Mouse (Mus musculus) gastrocnemius, postnatal 14 days (tissue): ENCODE data around the gene Tab1. TPM values are rescaled to one million over a fixed set of nuclear protein-coding genes. Genes with fewer than 3 reads are reported as not detected.

ENCODE experiments used
- DNase-seq: peaks from one replicate; pipeline ENCODE4 v3.0.0; 2021; ENCODE audit warnings: mixed read lengths
- intact Hi-C: fragments of 180-260 bp; cut with DNase I; formaldehyde crosslinking; loops from one replicate; pipeline ENCODE4 v1.15.1; 2025; ENCODE audit warnings: low total_unique reads
- total RNA-seq, 2 experiments: library from RNA; stranded (reverse); gene quantifications; 2 replicates each; pipeline ENCODE4 v1.2.3; 2021

The Tab1 gene
- total RNA-seq, 2 experiments from 2014 or later, result 13.1 to 15.1 TPM

DNA sequence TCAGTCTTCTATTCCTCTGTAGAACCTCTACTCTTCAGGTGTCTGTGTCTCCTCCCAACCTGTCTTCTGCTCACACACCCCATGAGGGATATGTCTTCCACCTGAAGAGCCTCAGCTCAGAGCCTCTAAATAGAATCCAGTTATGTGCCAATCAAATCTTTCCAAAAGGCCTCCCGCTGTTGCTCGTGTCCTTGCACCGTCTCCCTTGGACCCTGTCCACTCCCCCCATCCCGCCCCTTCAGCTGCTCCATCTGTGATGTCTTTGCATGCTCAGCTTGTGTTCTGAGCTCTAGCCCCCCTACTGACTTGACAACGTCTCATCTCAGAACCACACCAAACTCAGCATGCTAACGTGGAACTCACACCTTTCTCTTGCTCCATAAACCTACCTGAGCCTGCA, 1.5 kb upstream of the Tab1 start:
- intact Hi-C loops, result loop anchor here (5.0 kb wide), 1 partner anchor 39 kb away; the partner anchor contains the start of genes Rpl3 and Syngr1
- no peak for DNase-seq

- DNase-seq, result no peak
- intact Hi-C loops, result loop anchor here (5.0 kb wide), 1 partner anchor 40 kb away; the partner anchor contains the start of genes Rpl3 and Syngr1
Measured at GRCm38 (mm10) chr15:80132452-80132851, 475 bp upstream of the Tab1 start.

DNA sequence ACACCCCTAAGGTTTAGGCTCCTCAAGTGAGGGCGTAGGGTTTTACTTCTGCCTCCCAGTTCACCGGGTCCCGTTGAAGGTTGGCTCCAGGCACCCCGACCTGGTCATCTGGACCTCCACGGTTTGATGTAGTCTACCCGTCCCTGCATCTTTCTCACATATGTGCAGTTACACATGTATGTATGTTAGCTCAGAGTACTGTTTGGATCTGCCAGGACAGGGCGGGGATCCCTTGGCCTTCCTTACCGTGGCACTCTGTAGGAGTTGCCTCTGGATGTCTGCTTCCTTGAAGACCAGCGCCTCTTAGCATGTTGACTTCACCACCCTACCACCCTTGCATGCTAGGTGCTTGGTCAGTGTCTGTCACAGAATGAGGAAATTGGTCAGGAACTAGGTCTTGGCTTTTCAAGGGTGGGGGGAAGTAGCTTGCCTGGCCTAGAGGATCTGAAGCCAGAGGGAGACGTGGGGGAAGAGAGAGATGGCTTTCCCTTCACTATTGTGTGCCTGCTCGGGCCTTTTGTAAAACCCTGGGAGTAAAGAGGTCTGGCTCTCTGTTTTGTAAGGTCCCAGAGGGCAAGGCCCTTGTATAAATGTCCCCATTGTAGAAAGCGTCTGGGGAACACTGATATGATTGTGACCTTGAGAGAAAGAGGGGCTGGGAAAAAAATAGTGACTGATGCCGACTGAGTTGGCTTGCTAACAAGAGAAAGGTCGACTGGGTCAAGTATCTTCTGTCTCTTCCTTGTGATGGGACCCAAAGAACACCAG, 939 bp downstream of the Tab1 start:
- DNase-seq, result no peak

GRCm38 (mm10) chr15:80134450-80134847, 1.5 kb downstream of the Tab1 start:
- intact Hi-C loops, result loop anchor here (5.0 kb wide), 1 partner anchor 42 kb away; the partner anchor contains the start of genes Rpl3 and Syngr1
- DNase-seq, result no peak

More for the DNA sequence above, 939 bp downstream of the Tab1 start:
- intact Hi-C loops, result loop anchor here (5.0 kb wide), 1 partner anchor 42 kb away; the partner anchor contains the start of genes Rpl3 and Syngr1

DNA sequence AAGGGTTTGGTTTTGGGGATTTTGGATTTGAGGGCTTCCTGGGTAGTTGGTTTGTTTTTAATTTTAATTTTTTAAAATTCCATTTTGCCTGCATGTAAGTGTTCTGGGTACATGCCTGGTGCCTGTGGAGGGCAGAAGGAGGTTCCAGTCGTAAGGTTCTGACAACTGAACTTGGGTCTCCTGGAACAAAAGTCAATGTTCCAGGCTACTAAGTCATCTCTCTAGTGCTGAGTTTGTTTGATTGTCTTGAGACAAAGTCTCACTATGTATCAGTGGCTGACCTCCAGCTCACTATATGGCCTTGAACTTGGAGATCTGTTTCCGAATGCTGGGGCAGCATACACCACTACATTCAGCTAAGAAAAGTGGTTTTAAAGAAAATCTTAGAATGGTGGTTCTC, 2.6 kb downstream of the Tab1 start:
- no peak for DNase-seq
- intact Hi-C loops, result no loop called here

- DNase-seq, result no peak
- intact Hi-C loops, result no loop called here
Measured at GRCm38 (mm10) chr15:80136645-80137044, 3.7 kb downstream of the Tab1 start.

DNA sequence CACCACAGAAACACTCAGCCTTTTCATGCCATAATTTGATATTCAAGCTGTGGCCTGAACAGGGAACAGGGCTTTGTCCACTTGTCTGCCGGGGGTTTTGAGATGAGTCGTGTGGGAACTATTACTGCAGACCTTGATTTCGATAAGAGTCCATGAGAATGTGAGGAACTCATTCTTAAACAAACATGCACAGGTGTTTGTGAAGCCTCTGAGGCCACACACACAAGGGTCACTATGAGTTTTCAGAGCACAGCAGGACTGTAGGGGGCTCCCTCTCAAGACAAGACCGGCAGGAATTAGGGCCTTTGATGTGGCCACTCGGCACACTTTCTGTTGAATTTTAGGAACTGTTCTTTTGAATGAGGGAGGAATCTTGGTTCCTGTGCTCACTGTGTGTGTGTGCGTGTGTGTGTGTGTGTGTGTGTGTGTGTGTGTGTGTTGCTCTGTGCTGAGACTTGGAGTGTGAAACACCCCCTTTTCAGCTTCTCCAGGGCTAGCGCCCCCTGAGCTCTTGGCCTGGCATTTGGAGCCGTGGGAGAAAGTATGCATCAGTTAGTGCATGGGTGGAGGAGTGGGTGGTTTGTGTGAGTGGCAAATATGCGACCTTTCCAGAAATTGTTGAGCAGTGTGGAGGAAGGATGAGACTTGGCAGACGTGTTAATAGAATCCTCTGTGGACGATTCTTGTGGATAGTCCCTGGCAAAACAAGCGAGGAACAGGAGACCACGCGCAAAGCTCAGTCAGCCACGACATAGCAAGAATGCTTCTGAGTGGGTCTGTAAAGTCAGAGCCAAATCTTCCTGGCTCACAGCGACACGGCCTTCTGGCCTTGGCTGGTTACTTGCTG, 5.2 kb downstream of the Tab1 start:
- no peak for DNase-seq
- intact Hi-C loops, result no loop called here

- intact Hi-C loops, result no loop called here
- DNase-seq, result no peak
Measured at GRCm38 (mm10) chr15:80140302-80140701, 7.4 kb downstream of the Tab1 start.

DNA sequence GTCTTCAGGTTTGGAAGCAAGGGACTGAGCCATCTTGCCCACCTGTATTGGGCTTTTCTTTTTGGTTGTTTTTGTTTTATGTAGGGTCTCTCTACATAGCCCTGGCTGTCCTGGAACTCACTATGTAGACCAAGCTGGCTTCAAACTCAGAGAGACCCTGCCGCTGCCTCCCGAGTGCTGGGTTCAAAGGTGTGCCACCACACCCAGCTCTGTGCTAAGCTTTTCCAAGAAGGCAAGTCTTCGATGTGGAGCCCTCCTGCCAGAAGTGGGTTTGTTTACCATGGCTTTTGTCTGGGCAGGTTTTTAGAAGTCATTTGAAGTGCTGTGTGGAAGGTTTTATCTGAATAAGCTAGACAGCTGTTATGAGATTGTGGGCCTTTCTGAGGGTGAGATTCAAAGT, 8.0 kb downstream of the Tab1 start:
- intact Hi-C loops, result no loop called here
- no peak for DNase-seq

GRCm38 (mm10) chr15:80142130-80142529, 9.2 kb downstream of the Tab1 start:
- DNase-seq, result no peak
- intact Hi-C loops, result no loop called here

- no peak for DNase-seq
- intact Hi-C loops, result no loop called here
Measured at GRCm38 (mm10) chr15:80143760-80144159, 10.8 kb downstream of the Tab1 start.

- no peak for DNase-seq
Measured at GRCm38 (mm10) chr15:80145397-80145796, 12.5 kb downstream of the Tab1 start.

GRCm38 (mm10) chr15:80146153-80146552, 13.2 kb downstream of the Tab1 start:
- DNase-seq, result no peak
- intact Hi-C loops, result no loop called here

More at GRCm38 (mm10) chr15:80145397-80145796, 12.5 kb downstream of the Tab1 start:
- intact Hi-C loops, result no loop called here

GRCm38 (mm10) chr15:80147090-80147489, 14.2 kb downstream of the Tab1 start:
- DNase-seq, result no peak
- intact Hi-C loops, result no loop called here

DNA sequence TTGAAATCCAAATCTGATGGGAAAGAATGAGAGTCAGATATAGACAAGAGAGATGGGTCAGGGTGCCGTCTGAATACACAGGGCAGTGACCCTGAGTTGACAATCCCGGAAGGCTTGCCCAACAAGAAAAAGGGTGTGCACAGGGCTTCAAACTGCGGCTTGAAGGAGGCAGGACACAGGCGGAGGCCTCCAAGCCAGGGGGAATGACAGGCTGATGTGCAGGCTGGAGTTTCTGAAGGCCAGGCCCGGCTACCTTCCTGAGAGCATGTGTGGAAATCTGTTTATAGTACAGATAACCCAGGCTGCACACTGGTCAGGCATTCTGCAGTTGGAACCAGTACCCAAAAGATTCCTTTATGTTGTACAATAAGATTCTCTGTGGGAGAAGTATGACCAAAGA, 14.6 kb downstream of the Tab1 start:
- no peak for DNase-seq
- intact Hi-C loops, result no loop called here

DNA sequence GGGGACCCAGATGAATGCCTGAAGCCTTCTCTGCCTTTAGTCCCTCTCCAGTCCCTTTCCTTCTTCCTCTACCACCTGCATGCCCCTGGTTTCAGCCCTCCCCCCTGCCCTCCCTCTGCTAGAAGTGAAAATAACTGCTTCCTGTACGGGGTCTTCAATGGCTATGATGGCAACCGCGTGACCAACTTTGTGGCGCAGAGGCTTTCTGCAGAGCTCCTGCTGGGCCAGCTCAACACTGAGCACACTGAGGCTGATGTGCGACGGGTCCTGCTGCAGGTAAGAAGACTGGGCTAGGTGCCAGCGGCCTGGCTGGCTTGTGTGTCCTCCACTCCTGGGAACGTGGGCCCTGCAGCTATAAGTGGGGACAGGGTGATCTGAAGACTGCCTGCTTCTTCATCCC, 15.6 kb downstream of the Tab1 start:
- DNase-seq, result no peak
- intact Hi-C loops, result no loop called here

DNA sequence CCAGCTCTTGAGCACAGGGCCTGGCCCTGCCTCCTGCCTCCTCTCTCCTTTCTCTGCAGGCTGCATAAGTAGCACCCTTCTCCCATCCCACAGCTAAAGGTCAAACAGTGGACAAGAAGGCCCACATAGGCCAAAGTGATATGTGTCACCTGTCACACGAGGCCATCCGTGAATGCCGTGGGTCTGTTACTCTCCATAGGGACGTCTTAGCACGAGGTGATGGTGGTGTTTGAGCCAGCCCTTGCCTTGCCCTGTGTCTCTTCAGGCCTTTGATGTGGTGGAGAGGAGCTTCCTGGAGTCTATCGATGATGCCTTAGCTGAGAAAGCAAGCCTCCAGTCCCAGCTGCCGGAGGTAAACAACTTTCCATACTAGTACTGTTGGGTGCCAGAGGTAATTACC, 16.6 kb downstream of the Tab1 start:
- intact Hi-C loops, result no loop called here
- no peak for DNase-seq

- DNase-seq, result no peak
- intact Hi-C loops, result no loop called here
Measured at GRCm38 (mm10) chr15:80152663-80153062, 19.7 kb downstream of the Tab1 start.

- intact Hi-C loops, result no loop called here
- no peak for DNase-seq
Measured at GRCm38 (mm10) chr15:80153757-80154156, 20.8 kb downstream of the Tab1 start.

- DNase-seq, result no peak
- intact Hi-C loops, result no loop called here
Measured at GRCm38 (mm10) chr15:80155707-80156106, 22.8 kb downstream of the Tab1 start.
